Mouse (Mus musculus) neural tube, embryonic 12.5 days (tissue): ENCODE results near the gene Cyp2b13. TPM values are rescaled to one million over a fixed set of nuclear protein-coding genes. Genes with fewer than 3 reads are reported as not detected.
"Not testable (repeated sequence)": the region's sequence is repeated elsewhere in the genome, so short reads cannot be mapped to it uniquely, and the experiment has no call there.

ENCODE experiments used
- ATAC-seq: fragments of 200-750 bp; cut with Nextera tagmentation; 2 replicates; pipeline ENCODE4 v1.8.0; 2017; ENCODE audit warnings: low read depth, mild to moderate bottlenecking, moderate TSS enrichment, moderate library complexity; ENCODE audit not compliant: low FRiP score
- H3K27ac ChIP-seq: fragments of 300-500 bp; sonication (generic); 2 replicates; pipeline ENCODE4 v1.5.1; 2016
- H3K27me3 ChIP-seq: fragments of 300-500 bp; sonication (generic); replicated peaks from 2 replicates; pipeline ENCODE4 v1.6.1; 2016; ENCODE audit warnings: mild to moderate bottlenecking
- H3K36me3 ChIP-seq: fragments of 300-500 bp; sonication (generic); 2 replicates; pipeline ENCODE4 v1.6.1; 2016; ENCODE audit warnings: mild to moderate bottlenecking
- H3K4me1 ChIP-seq: fragments of 300-500 bp; sonication (generic); 2 replicates; pipeline ENCODE4 v1.6.1; 2016
- H3K4me2 ChIP-seq: fragments of 300-500 bp; sonication (generic); replicated peaks from 2 replicates; pipeline ENCODE4 v1.6.1; 2016; ENCODE audit warnings: mild to moderate bottlenecking
- H3K4me3 ChIP-seq: fragments of 300-500 bp; sonication (generic); 2 replicates; pipeline ENCODE4 v1.5.1; 2016
- H3K9ac ChIP-seq: fragments of 300-500 bp; sonication (generic); 2 replicates; pipeline ENCODE4 v1.6.1; 2016; ENCODE audit warnings: mild to moderate bottlenecking
- H3K9me3 ChIP-seq: fragments of 300-500 bp; sonication (generic); 2 replicates; pipeline ENCODE4 v1.6.1; 2016; ENCODE audit warnings: mild to moderate bottlenecking
- WGBS: fragments of 180-500 bp; shearing (Covaris S2); methylation state at CpG from one replicate; pipeline ENCODE4 v1.1.7; 2016; 5-methylcytosine and 5-hydroxymethylcytosine counted together
- polyA plus RNA-seq: library from polyadenylated mRNA; unstranded; fragments of >200 nt; fragmentation: Nextera tagmentation; extraction: Ambion mirVana; gene quantifications from 2 replicates; pipeline ENCODE4 v1.2.1, GENCODE M21; 2016

Cyp2b13 gene
- not detected in 2 replicates for polyA plus RNA-seq

DNA sequence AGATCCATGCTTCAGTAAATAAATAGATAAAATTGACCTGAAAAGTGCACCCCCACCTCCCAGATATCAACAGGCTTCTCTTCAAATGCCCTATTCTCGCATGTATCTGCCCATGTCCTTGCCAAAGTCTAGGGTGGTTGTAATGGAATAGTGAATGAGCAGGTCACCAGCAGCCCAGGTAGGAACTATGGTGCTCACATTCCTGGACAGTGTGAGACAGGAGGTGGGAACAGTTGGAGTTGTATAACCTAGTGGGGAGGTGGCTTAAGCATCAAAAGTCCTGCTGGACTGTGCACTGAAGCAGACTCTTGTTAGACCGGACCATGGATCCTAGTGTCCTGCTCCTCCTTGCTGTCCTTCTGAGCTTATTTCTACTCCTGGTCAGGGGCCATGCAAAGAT, at the start of gene Cyp2b13:
Gene Cyp2b13 (plus strand): TSS at position 301 of the 400 bp plus-strand sequence.
- H3K9ac ChIP-seq, H3K4me1 ChIP-seq, H3K36me3 ChIP-seq, H3K27ac ChIP-seq, H3K27me3 ChIP-seq, ATAC-seq, H3K9me3 ChIP-seq, H3K4me3 ChIP-seq, H3K4me2 ChIP-seq: not testable (repeated sequence)
- 59% methylated on average over 1 of the region's 2 CpGs for WGBS

GRCm38 (mm10) chr7:26019814-26020332, 41.4 kb upstream of the Cyp2b13 start:
- H3K4me2 ChIP-seq, ATAC-seq, H3K27ac ChIP-seq, H3K9me3 ChIP-seq, H3K9ac ChIP-seq, H3K36me3 ChIP-seq, H3K4me1 ChIP-seq, H3K4me3 ChIP-seq, H3K27me3 ChIP-seq: not testable (repeated sequence)
- WGBS: 87% methylated on average over 1 of the region's 3 CpGs

DNA sequence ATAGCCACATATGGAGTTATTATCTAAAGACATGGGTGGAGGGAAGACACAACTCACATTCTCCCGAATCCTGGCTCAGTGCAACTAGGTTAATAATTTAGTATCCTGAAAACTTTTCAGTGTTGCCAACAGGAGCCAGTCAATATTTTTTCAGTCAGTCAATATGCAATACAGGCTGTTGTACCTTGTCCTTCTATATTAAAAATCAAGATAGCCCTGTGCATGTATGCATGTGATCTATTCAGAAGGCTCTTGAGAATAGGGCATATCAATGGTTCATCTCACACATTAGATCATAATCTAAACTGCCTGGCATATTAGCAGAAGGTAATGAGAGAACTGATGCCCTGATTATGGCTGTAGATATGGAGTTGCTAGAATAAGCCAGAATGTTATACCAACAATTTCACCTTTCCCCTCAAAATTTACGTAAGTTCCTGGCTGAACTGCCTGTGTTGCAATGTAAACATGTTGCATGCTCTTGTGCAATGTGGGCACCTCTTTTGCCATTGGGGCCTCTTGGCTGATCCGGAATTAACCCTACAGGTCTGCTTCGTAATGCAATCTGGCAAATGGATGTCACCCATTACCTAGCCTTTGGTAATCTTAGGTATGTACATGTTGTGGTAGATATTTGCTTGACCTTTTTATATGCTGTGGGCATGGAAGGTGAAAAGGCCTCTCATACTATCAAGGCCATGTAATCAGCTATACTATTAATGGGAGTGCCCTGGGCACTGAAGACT, 6.2 kb upstream of the Cyp2b13 start:
- WGBS: 88% methylated on average over 4 of the region's 4 CpGs
- not testable (repeated sequence) for H3K9ac ChIP-seq, H3K9me3 ChIP-seq, H3K27me3 ChIP-seq, H3K4me3 ChIP-seq, H3K27ac ChIP-seq, ATAC-seq, H3K36me3 ChIP-seq, H3K4me2 ChIP-seq, H3K4me1 ChIP-seq

- not testable (repeated sequence) for H3K4me2 ChIP-seq, H3K27ac ChIP-seq, H3K4me3 ChIP-seq, H3K9me3 ChIP-seq, H3K9ac ChIP-seq, ATAC-seq, H3K36me3 ChIP-seq, H3K4me1 ChIP-seq, H3K27me3 ChIP-seq
- 58% methylated on average over 29 of the region's 29 CpGs for WGBS
These were observed 10.4 kb downstream of the Cyp2b13 start for GRCm38 (mm10) chr7:26071677-26072076.

DNA sequence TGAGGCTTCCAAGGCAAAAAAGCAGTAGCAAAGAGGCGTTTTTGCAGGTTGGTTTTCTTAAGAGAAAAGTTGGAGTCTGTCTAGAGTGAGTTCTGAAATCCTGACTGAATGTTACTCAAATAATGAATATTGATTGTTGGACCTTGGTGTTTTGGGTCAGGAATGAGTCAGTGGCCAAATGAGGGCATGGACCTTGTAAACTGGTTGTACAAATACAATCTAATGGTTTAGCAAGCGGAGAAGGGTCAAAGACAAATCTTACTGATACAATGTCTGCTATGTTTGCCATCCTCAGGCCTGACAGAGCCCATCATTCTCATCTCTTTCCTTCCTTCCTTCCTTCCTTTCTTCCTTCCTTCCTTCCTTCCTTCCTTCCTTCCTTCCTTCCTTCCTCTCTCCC, 21.3 kb downstream of the Cyp2b13 start:
- H3K36me3 ChIP-seq: no peaks in the 10 kb centered on the region
- no peak overlapping the region for H3K27ac ChIP-seq
- no peaks in the 10 kb centered on the region for H3K4me1 ChIP-seq
- H3K9ac ChIP-seq: no peak overlapping the region
- peaks cover 25% of the 10 kb centered on the region for H3K9me3 ChIP-seq
- H3K4me3 ChIP-seq: no peak overlapping the region
- ATAC-seq: no peak
- H3K4me2 ChIP-seq: no peak overlapping the region
- 78% methylated on average over 2 of the region's 2 CpGs for WGBS
- no peaks in the 10 kb centered on the region for H3K27me3 ChIP-seq

- no peak overlapping the region for H3K27ac ChIP-seq
- H3K27me3 ChIP-seq: no peaks in the 10 kb centered on the region
- ATAC-seq: no peak
- H3K4me3 ChIP-seq: no peak overlapping the region
- no peaks in the 10 kb centered on the region for H3K36me3 ChIP-seq
- no peak overlapping the region for H3K4me2 ChIP-seq
- H3K9me3 ChIP-seq: peaks cover 18% of the 10 kb centered on the region; the same call in 1 of the 2 replicates
- WGBS: 93% methylated on average over 1 of the region's 1 CpGs
- no peaks in the 10 kb centered on the region for H3K4me1 ChIP-seq
- H3K9ac ChIP-seq: no peak overlapping the region
These were observed 26.1 kb downstream of the Cyp2b13 start for GRCm38 (mm10) chr7:26087391-26087790.

GRCm38 (mm10) chr7:26088578-26088977, 27.3 kb downstream of the Cyp2b13 start:
- not testable (repeated sequence) for H3K4me1 ChIP-seq, H3K27ac ChIP-seq, H3K4me2 ChIP-seq, H3K27me3 ChIP-seq, H3K4me3 ChIP-seq, H3K9ac ChIP-seq, ATAC-seq, H3K36me3 ChIP-seq
- peaks cover 15% of the 10 kb centered on the region; the same call in 1 of the 2 replicates for H3K9me3 ChIP-seq

- not testable (repeated sequence) for H3K9ac ChIP-seq, H3K4me1 ChIP-seq, H3K27me3 ChIP-seq, H3K9me3 ChIP-seq, ATAC-seq, H3K4me3 ChIP-seq, H3K36me3 ChIP-seq, H3K4me2 ChIP-seq, H3K27ac ChIP-seq
- WGBS: no CpG with 5 or more reads among the region's 2 CpGs
These were observed 78.3 kb downstream of the Cyp2b13 start for GRCm38 (mm10) chr7:26139623-26140022.

DNA sequence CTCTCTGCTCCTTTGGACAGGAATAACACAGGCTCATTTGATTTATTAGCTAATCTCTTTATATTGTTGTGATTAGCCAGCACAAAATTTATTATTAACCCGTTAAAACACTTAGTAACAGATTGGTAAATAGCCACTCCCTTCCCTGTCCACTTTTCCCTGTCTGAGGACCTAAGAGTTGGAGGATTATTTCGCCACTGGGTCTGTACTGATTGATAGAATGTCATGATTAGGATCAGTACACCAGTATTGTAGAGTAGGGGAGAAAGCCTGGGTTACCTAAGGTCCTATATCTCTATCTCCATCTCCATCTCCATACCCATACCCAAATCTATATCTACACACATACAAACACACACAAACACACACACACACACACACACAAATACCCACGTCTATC, 82.4 kb downstream of the Cyp2b13 start:
- H3K27ac ChIP-seq, H3K4me2 ChIP-seq, H3K27me3 ChIP-seq, H3K9me3 ChIP-seq, H3K4me3 ChIP-seq, H3K4me1 ChIP-seq, H3K9ac ChIP-seq, H3K36me3 ChIP-seq, ATAC-seq: not testable (repeated sequence)
- 50% methylated on average over 1 of the region's 3 CpGs for WGBS

Other genes starting within 250 kb of the Cyp2b13 start
- gene Cyp2s1, start 244.6 kb upstream of the Cyp2b13 start, polyA plus RNA-seq: 2.9 and 4.0 TPM in 2 replicates
- gene Cyp2b10, start 163.9 kb upstream of the Cyp2b13 start, polyA plus RNA-seq: not detected in 2 replicates
- gene Cyp2b9, start 111.9 kb downstream of the Cyp2b13 start, polyA plus RNA-seq: not detected in 2 replicates
- gene Vmn1r184, start 198.8 kb downstream of the Cyp2b13 start, polyA plus RNA-seq: not detected in 2 replicates
- not detected in 2 replicates for gene Cyp2a4, start 245.7 kb downstream of the Cyp2b13 start, polyA plus RNA-seq